Mouse (Mus musculus) 416B (cell line): ENCODE data around the gene Rgs14.

Experiments used
- DNase-seq: peaks from one replicate; pipeline ENCODE4 v3.0.0; 2011; ENCODE audit warnings: low read depth

Rgs14 gene

DNA sequence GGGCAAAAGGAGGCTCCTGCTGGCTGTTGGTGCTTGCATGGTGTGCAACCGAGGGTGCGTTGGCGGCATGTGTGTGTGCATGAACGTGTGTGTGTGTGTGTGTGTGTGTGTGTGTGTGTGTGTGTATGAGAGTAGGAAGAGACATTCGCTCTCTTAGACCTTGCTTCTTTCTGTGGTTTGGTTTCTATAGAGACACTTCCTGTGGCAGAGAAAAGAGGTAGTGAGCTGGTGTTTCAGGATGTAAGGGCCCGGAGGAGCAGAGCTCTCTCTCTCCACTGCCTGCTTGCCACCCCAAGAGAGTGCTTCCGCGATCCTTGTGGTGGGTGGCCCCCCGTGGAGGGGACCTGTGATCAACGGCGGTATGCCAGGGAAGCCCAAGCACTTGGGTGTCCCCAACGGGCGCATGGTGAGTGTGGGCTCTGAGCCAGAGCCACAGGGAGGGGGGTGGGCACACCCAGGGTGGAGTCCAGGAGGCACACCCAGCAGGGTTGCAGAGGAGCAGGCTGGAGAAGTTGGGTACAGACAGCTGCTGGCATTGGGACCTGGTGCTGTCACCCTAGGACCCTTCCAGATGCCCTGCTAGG, at the start of gene Rgs14:
Gene Rgs14 (plus strand): TSS at position 202 of the 584 bp plus-strand sequence.
- DNase-seq = peak; percentile 95

DNA sequence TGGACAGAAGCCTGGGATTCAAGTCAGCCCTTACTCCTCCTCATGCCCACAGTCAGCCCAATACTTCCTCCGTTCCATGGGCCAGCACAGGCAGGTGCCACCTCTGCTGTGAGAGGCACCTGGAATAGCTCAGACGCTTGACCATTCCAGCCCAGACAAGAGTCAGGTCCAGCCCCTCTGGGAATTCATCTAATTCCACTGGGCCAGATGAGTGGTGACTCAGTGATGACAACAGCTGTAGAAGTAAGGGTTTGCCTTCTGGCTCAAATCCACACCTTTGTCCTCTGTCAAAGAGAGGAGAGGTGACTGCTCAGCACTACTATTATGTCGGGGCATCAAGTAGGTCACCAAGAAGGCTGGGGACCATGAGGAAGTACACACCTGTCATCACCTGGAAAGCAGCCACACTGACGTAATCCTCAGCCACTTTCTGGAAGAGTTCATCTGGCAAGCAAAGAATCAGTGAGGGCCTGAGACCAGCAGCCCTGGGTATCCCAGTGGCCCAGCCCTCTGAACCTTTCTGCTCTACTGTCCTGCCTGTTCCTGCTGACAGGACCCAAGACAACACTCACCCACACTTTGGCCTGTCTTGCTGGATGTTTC, 49.5 kb upstream of the Rgs14 start, which contains the start of gene Prelid1:
Gene Prelid1 (plus strand): TSS at position 570 of the 603 bp plus-strand sequence.
- DNase-seq = no peak

DNA sequence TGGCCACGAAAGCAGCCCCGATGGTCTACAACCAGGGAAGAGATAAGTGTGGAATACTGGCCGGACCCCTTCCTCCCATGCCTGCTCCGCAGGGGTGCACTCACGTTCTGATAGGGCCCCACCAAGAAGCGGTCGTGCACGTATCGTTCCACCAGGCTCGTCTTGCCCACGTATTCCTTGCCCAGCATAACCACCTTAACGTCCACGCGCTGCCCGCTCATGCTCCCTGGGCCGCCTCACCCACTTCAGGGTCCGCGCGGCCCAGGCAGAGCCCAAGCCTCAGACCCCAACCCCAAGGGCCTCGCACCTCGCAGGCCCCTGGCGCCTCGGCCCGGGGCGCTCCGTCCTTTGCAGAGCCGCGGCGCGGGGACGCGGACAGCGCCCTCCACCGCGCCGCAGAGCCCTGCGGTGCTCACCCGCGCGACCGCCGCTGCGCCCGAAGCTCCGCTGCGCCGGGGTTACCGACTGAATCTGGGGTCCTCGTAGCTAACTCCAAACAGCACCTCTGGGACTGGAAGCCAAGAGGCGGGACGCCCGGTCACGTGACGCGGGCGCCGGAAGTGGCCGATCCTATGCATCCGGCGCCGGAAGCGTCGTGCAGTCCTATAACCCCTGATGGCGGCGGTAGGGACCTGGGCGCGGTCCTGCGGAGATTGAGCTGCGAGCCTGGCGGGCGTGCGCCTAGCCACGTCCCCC, 48.0 kb upstream of the Rgs14 start, which contains the start of gene Rab24:
Gene Rab24 (minus strand): TSS at position 513 of the 696 bp plus-strand sequence.
- DNase-seq = peak; percentile 89

DNA sequence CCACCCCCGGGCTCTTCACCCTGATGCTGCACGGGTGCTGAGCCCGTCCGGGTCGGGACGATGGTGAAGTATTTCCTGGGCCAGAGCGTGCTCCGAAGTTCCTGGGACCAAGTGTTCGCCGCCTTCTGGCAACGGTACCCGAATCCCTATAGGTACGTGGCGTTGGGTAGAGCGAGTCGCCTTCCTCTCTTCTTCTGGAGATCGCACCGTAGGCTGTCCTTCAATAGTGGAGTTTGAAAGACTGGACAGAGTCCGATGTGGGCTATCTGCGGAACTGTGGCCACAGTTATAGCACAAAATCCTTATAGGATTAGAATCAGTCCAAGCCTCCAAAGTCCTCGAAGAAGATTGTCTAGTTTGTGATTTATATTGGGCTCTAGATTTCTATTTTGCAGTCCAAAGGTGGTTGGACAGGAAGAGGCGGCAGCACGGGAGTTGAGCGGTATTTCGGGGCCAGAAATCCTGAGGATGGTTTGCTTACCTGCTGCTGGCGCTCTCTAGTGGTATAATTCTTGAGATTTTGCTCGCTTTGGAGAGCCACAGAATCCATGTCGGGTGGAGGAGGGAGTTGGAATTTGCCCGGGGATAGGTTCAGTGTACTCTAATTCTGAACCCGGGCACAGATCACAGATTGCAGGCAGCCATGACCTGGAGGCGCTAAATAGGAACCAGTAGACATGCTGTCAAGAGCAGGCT, 47.3 kb upstream of the Rgs14 start:
- peak; percentile 70 for DNase-seq

DNA sequence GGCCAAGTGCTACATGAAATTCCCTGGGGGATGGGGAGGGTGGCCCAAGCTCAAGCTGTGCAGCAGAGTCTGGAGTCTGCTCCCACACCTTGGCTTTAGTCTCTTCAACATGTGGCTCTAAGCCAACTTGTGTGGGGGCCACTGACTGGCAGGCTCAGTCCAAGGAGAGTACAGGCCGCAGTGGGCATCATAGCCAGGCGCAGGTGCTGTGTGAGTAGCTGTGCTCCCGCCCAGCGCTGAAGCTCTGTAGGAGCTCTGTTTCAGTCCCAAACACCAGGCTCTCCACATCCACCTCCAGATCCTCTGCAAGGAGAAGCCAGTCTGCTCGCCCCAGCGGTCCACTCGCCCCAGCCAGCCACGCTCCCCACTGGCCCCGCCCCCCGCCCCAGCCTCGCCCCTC, 43.9 kb upstream of the Rgs14 start:
- no peak for DNase-seq

DNA sequence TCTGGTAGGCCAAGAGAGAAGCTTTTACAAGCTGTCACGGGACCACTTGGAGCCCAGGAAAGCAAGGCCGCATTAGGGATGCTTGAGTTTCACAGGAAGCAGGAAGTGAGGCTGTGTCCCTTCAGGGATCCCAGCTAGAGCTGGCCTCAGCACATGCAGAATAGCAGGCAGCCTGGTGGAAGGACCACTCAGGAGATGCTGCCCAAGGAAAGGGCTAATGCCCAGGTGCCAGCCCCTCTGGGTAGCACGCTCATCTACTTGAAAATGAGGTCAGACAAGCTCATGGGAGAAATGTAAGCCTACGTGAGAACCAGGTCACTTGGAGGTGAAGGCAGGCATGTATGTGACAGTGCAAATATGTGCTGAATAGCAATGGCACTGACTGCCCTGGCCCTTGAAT, 42.4 kb upstream of the Rgs14 start:
- no peak for DNase-seq

DNA sequence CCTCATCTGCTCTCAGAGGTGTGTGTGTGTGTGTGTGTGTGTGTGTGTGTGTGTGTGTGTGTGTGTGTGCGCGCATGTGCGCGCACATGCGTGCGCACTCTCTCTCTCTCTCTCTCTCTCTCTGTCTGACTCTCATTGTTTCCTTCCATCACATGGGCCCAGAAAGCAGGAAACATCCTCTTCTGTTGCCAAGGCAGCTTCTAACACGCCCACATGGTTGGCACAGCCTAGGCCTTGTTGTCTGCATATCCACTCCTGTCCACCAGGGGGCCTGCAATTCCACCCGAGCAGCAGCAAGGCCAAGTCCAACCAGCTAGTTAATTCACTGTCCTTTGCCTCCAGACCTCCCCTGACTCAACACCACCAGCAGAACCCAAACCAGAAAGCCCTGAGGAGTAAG, 41.9 kb upstream of the Rgs14 start:
- DNase-seq = peak; percentile 97

DNA sequence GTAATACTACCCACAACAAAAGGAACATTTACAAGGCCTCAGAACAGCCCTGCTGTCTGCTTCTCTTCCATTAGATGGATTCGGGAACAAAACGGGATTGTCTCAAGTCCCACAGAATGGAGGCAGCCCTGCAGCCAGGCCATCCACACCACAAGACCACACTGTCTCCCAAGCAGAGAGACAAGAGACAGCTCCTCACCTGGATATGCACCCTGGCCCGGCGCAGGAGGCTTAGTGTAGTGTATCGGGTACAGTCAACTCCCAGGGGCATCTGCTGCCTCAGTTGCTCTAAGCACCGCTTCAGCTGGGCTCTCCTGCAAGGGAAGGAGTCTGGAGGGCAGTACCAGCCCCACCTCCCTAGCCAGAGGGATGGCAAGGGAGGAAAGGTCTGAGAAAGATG, 41.4 kb upstream of the Rgs14 start:
- DNase-seq = no peak

DNA sequence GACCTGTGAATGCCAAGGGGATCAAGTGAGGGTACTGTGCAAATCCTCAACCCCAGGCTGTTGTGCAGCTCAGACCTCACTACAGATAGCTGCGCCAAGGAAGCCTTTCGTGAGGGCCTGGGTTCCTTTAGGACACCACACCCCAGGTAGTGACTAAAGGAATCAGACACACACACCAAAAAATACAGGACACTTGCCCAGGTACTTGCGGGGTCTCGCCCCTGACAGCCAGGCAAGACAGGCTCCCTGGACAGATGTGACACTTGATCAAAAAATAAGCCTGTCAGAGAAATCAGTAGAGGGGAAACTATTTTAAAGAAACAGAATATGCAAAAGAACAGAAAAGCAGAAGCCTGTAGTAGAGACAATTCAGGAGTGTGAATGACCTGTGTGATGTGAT, 40.9 kb upstream of the Rgs14 start:
- no peak for DNase-seq

DNA sequence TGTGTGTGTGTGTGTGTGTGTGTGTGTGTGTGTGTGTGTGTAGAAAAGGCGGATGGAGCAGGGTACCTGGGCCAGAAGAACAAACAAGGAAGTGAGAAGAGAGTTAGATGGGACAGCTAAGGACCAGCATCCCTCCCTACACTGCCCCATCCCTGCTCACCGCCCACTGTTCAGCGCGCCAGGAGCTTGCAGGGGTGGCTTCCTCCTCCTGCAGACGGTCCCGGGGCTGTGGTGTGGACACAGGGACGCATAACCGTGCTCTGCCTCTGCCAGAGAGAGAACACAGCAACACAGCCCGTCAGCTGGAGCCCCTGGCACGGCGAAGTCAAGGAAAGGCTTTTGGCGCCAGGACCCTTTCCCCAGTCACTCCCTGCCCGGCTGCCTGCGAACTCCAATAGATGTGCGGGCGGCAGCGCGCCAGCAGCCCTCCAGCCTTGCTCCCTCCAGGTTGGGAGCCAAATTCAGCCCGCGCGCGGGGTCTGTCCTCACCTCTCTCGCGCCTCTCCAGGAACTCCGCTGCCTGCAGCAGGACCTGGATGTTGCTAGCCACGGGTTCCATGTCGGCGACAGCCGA, 40.3 kb upstream of the Rgs14 start:
- DNase-seq = no peak

DNA sequence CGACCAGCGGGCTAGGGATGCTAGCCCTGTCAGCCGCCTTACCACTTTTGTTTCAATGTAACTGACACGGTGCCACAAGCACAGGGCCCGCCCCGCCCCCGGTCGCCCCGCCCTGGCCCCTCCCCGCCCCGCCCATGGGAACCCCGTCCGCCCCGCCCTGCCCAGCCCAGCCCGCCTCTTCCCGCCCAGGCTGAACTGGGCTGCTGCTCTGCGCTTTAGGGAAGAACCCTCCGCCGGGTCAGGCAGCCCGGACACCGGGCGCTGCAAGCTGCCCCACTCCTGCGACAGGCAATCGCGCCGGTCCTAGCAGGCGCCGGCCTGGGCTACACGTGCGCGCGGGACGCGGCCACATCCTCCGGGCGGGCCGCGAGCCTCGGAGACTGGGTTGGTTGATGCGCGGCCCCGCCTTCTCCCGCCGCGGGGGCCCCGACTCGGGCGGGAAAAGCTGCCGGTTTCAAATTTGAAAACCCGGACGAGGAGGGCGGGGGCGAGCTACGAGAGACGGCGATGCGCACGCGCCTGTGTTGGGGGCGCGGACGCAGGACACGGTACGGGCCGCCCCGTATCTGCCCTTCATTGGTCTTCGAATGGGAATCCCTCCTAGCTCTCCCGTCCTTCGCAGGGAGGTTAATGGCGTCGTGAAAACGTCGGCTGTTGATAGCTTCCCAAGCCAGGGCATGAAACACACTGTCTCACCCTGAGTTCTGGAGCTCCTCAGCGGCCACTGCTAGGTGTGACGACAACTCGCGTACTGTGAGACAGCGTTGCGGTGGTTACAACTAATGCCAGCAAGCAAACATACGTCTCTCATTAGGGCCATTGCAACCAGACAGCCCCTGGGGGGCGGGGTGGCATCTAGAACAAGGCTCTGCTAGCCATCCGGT, 39.6 kb upstream of the Rgs14 start, which contains the start of gene Mxd3:
Gene Mxd3 (minus strand): TSS at position 141 of the 884 bp plus-strand sequence.
- DNase-seq = peak; percentile 95

DNA sequence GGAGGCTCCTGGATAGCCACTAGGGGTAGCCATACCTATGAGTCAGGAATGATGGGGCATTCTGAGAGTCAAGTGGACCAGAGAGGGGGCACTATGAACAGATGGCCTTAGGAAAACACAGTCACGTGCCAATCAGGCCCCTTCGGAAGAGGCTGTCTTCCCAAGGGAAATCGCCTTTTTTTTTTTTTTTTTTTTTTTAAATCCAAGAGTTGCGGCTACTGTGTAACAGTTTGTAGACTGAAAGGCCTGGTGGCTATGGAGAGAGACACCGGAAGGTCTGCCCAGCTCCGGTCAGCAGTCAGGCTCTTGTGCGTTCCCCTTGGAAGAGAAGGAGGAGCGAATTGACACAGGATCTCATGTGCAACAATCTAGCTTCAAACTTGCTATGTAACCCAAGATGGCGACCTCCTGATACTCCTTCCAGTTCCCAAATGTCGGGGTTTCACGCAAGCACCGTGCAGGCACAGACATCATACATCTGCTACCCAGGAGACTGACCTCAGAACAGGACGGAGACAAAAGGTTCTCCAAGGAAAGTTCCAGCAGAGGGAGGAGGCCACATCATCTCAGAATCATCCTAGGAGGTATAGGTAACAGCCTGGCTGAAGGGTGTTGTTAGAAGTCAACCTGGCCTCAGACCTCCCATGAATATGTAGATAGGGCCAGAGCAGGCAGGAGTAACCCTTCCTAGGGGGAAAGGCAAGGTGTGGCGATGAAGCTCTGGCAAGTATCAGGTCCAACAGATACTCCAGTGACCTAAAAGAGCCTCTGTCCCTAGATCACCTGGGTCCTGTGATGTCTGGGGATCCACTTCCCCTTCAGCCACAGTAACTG, 38.7 kb upstream of the Rgs14 start:
- DNase-seq = no peak

DNA sequence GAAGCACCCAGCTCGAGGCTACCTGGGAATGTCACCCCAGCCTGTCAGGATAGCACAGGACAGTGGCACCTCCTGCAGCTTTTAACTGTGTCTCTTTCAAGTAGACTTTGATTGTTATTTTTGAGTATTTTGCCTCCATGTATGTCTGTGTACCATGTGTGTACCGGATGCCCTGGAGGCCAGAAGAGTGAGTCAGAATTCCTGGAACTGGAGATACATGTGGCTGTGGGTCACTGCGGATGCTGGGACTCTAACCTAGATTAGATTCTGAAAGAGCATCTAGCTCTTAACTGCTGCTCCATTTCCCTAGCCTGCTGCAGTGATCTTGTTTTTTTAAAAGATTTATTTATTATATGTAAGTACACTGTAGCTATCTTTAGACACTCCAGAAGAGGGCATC, 37.2 kb upstream of the Rgs14 start:
- no peak for DNase-seq

DNA sequence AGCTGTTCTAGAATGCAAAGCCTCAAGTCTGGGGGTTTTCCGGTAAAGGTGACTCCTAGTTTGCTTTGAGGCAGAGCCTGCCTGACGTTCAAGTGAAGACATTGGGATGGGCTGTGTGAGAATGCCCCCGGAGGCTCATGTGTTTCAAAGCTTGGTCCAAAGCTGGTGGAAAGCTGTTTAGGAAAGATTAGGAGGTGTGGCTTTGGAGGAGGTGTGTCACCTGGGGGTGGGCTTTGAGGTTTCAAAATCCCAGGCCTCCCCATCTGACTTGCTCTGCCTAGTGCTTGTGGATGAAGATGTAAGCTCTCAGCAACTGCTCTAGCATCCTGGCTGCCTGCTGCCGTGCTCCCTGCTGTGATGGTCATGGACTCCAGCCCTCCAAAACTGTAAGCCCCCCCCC, 33.8 kb upstream of the Rgs14 start:
- DNase-seq = no peak

DNA sequence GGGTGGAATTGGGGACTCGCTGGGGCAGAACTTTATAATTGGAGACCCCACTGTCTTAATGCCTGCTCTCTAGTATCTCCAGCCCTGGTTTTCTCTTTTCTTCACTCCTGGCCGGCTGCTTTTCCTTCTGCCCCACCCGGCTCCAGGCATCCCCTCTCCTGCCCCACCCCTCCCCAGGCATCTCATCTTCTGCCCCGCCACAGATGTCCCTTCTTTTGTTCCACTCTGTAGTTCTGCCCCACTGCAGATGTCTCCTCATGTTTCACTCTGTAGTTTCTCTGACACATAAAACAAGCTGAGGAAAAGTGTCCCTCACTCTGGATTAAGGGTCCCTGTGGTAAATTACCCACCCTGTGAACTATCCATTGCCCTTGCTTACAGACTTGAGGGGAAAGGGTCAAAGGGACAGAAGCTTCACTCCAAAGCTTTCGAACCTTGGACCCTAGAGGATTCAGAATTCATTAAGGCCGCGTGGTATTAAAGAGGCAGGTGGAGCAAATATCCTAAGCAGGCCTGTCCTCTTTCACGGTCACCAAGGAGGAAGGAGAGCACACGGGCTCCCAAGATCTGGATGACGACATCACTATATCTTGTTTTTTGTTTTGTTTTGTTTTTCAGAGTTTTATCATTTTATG, 32.1 kb upstream of the Rgs14 start:
- DNase-seq = no peak

DNA sequence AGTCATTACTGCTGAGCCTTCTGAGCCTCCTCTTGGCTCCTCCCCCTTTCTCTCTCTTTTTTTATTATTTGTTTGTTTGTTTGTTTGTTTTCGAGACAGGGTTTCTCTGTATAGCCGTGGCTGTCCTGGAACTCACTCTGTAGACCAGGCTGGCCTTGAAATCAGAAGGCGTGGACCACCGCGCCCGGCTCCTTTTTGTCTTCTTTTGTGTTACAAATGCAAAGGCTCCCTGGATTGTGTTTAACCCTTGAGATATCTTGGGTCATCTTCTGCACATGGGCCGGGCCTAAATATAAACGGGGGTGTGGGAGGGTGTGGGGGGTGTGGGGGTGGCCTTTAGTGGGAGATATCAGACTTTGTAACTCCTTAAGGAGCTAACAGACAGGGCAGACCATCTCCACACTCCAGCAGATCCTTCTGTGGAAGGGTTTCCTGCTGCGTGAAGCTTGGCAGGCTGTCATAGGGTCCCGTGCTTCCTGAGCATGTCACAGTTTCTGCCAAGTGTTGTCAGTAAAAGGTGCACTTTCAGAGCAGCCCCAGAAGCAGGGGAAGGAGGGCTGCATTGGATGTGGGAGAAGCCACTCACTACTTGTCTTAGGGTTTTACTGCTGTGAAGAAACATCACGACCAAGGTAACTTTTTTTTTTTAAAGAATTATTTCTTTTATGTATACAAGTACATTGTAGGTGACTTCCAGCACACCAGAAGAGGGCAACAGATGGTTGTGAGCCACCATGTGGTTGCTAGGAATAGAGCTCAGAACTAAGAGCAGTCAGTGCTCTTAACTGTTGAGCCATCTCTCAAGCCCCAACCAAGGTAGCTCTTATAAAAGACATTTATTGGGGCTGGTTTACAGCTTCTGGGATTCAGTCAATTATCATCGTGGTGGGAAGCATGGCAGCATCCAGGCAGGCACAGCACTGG, 31.1 kb upstream of the Rgs14 start:
- DNase-seq = no peak

DNA sequence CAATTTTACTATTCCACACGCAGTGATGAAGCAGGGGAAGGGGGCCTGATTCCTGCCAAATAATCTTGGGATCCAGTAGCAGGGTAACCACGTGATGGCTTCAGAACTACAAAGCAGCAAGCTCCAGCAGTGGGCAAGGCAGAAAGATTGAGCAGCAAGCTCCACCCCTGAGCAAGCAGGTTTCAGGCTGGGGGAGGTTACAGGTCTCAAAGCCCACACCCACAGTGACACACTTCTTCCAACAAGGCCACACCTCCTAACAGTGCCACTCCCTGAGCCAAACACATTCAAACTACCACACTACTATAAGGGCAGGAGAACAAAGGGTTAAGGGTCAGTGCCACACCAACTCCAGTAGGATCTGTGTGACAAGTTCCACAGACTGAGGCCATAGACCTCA, 30.3 kb upstream of the Rgs14 start:
- peak; percentile 57 for DNase-seq

DNA sequence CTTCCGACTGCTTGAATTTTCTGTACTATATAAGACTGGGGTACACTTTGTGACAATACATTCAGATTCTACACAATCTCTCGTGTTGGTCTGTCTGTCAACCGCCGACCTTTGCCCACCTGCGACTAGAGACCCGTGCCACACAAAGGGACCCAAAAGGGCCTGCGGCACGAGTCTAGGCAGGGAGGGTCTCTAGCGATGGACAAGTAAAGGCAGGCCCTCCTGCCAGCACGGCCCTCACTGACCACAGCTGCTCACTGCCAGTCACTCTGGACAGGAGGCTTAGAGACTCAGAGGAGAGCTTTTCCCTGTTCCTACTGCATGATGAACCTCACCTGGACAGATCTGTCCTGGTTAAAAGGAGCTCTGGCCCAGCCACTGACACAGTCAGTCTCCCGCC, 27.1 kb upstream of the Rgs14 start:
- no peak for DNase-seq

DNA sequence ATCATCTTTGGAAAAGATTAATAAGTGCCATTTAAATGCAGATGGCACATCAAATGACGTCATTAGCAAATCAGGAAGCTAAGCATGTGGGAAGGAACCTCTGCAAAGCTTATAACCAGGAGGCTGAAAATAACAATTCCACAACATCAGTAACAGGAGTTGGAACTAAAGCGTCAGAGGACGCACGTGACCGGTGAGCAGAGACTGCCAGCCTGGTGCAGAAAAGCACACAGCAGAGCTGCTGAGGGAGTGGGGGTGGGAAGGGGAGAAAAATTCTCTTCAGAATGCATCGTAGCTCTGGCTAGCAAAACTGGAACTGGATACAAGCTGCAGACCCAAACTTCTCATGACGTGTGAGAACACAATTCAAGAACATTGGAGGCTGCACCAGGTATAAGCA, 25.2 kb upstream of the Rgs14 start:
- DNase-seq = no peak
